Mouse (Mus musculus) megakaryocyte-erythroid progenitor cell, adult 5-6 weeks (primary cell): ENCODE measurements at regions not wholly inside any gene's neighbourhood (a gene's known extent, or its start where the extent isn't known, plus 50 kb on each side); places are given as distances from the start of the nearest gene placed in this dataset.

Experiments used
- ATAC-seq: replicated peaks from 2 replicates; pipeline ENCODE4 v1.8.0; 2016; ENCODE audit warnings: mild to moderate bottlenecking, inconsistent platforms; ENCODE audit not compliant: severe bottlenecking, poor library complexity, low FRiP score, low TSS enrichment

DNA sequence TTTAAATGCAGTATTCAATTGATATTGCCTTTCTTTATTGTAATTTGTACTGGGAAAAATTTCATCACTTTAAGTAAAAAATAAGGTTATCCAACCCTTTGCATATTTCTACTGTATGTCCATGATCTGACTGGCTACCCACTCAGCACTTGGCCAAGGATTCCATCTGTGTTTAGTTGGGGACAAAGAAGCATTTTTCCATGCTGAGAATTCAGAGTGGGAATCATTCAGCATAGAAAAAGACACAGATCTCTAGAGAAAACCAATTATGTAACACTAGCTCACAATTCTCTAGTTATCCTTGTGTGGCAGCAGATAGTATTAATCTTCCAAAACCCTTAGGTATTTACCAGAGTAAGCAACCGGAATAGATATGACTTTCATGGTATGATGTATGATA lies 213.5 kb upstream of the Ctso start:
- ATAC-seq, result no peak

DNA sequence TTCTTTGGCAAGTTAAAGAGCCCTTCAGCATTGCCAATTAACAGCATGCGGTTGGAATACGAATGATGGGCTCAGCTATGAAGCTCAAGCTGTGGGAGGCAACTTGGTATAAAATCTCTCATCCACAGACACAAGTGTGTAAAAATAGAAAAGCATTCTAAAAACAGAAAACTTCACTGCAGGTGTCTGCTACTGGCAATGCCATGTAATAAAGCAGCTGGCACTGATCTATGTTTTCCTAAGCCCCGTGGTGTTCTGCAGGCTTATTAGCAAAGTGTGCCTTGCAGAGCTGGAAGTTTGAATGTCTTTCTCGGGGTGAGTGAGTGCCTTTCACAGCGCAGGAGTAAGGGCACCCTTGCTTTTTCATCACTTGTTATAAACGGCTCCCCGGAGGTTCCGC lies 196.9 kb upstream of the Ctso start:
- no peak for ATAC-seq

DNA sequence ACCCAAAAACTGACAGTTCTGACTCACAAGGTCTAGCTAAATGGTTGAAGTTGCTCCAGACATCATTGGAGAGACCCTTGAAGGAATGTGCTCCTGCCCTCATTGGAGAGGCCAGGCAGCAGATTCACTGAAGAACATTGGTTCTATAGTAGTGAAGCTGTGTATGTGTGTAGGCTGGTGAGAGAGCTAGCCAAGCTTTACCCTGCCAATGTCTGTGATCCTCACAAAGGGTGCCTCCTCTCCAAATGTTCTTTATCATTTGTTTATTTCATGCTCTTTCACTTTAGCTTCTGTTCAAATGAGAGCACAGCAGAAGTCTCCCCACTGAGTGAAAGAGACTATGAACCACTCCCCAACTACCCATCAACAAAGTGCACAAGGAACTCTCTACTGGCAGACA lies 195.6 kb upstream of the Ctso start:
- no peak for ATAC-seq

DNA sequence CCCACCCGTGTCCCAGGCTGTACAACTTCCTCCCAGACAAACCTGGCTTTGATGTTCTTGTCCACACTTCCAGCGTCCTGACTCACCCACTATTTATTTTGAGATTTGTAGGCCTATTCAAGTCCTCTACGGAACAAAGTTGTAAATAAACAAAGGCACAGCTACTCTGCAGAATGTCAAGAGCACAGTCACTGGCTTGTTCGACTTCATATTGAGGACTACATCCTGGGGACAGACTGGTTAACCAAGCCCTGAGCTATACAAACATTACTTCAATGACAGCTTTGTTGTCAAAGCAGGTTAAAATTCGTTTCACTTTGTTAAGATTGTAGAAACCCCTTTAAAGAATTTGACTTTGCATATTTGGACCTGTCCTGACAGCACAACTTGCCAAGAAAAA lies 190.3 kb upstream of the Ctso start:
- ATAC-seq, result no peak

DNA sequence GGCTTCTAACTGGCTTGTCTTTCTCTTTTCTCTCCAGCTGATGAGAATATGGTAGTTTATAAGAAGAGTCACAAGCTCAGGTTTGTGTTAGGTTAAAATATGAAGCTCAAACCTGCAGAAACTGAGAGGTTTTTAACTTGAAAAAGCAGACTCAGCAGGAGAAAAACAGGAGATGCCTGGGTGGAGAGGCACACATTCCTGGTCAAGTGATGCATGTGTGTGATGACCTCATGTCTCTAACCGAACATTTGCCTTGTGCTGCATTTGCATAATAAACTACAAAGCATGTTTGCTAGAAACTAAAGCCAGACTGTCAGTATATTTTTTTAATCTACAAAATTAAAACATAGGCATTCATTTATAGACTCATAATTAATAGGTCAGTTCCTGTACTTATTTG lies 182.2 kb upstream of the Ctso start:
- ATAC-seq, result no peak

DNA sequence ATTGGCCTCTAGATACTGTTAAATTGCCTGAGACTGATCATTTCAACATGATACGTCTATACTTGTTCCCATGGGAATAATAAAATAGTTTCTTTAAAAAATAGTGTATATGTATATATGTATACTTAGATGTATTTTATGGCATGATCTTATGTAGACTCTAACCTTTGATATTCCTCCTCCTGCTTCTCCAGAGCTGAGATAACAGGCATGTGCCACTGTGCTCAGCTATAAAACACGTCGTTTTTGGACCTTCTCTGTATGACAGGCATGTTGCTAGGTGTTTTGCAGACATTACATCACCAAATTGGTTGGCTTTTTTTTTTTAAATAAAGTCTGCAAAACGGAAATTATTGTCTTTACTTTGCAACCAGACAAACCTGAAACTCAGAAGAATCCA lies 179.4 kb upstream of the Ctso start:
- no peak for ATAC-seq

DNA sequence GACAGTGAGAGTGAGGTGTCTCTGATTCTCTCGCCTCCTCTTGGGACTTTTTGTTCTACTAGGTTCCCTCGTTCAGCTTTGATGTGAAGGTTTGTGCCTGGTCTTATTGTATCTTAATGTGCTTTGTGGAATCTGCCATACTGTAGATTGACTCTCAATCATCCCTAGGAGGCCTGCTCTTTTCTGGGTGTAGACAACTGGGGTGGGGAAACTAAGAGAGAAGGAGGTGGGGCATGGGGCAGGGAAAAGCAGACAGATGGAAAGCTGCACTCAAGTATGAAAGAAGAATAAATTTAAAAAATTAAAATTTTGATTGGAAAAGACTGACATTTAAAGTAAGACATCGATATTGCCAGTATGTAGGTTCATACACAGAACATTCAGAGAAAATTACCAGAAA lies 172.0 kb upstream of the Ctso start:
- no peak for ATAC-seq

DNA sequence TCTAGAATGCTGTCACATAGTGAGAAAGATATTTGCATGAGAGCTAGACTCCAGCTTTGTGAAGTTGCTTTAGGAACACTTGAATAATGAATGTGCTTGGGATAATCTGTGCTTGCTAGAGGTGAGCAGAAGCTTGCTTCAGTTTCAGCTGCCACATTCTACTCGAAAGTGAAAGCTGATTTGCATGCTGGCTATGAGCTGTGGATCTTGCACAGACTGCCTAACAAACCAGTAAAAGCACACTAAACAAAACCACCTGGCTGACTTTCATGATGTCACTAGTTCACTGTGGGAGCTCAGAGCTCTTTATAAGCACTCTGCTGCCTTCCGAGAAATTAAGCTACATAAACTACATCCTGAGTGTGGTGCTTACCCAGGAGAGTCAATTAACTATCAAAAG lies 171.5 kb upstream of the Ctso start:
- ATAC-seq, result no peak

DNA sequence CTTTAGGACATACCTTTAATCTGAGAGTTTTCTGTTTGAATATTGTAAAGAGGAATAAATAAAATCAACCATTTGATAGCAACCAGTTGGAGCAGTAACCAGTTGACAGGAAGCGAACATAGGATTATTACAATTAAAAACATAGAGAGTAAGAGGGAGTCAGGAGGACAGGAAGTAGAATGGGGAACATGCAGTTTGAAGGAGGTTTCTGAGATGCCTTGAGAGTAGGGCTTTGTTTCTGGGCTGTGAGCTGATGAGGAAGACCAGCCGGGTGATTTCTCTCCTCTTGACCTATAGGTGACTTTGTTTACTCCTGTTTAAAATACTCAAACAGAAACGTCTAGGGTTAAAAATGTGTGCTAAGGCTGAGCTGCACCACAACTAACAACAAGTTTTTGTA lies 160.6 kb upstream of the Ctso start:
- ATAC-seq, result no peak

DNA sequence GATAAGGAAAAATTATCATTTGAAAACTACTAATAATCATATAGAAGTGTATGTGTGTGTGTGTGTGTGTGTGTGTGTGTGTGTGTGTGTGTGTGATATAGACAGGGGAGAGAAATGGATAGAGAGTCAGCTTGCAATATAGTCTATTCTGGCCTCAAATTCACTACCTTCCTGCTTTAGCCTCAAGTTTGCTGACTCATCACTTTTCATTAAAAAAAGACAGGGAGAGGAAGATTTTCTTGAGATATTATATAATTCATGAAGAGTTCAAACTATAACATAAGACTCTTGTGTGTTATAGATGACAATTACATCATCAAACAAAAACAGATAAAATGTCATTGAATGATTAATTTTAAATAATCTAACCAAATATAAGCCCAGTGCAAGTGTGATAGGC lies 159.4 kb upstream of the Ctso start:
- no peak for ATAC-seq

DNA sequence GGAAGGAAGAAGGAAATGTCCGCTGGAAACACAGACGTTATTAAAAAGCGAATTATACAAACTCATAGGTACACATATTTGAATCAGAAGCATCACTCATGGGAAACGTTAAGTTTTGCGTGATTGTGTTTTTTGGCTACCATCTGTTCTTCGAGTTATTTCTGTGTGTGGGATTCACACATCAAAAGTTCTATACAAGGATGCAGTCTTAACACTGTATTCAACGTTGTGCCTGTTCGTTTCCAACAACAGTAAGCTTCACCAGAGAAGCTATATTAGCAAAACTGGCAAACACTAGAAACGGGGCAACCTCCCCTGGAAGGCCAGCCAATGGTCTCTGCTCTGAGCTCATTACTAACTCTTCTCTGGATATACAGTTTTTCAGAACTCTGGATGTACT lies 150.3 kb upstream of the Ctso start:
- no peak for ATAC-seq

DNA sequence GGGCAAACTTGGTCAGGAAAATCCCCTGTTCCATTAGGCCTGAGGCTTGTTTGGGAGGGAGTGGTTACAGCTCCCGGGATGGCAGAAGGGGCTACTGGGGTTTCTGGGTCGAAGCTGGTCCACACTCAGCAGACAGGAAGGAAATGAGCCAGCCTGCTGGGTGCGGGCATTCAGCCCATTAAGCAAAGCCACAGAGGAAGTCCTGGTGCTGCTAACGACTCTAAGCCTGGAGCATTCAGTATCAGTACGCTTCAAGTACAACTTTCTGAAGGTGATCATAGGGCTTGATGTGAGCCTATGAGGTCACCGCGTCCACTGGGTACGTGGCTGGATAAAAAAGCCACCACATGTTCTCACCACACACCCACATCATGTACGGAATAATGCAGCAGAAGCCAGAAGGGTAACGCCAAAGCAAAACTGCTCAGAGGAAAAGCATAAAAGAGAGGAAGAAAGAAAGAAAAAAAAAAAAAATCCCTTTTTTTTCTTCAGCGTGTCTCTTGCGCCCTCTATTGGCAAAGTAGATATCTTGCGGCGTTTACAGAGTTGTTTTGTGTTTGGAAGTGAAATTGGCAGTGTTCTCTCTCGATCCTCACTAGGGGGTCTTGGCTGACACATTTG lies 149.4 kb upstream of the Ctso start:
- ATAC-seq, result peak; percentile 81

DNA sequence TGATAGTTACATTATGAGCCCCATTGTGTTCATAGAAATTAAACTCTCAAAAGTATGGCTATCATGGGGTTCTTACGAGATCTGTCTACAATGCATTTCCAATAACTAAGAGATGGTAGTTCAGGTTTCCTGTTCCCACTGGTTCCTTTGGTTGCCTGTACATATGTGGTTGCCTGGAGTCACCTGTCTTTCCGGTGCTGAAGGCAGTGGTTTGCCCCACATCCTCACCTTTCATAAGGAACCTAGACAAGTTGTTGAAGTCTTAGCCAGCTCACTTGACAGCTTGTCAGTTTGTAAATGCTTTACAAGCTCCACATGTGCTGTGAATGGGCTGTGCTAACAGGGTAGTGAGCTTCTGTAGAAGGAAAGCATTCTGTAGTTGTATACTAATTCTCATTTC lies 143.5 kb upstream of the Ctso start:
- ATAC-seq, result no peak

DNA sequence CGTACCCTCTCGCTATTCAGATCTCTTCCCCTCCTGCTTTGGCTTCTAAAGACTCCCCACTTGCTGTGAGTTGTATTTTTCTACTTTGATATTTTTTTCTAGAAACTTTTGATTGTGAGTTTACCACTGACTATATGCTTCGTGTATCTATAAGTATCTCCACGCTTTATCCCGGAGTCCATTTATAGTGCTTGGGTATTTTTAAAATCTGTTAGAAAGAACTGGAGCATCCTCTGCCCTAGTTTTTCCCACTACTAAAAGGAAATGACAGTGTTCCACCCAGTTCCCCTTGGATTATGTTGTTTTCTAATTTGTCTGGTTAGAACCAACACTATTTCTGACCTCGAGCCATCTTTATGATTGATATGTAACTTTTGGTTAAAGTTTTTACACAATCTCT lies 142.7 kb upstream of the Ctso start:
- ATAC-seq, result no peak

DNA sequence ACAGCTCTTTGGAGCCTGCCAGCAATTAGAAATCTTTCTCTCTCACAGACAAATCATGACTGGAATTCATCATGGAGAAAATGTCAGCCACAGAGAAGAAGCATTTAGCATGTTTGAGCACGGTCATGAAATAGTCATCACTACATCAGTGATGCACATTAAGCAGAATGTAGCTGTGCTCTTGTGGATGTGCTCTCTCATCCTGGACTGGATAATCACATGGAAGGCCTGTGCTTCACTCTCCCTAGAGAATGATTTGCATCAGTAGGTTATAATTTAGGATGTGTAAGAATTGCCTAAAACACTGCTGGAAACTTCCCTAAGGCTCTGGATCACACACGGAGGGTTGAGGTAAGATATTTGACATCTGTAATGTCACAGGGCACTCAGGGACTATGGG lies 130.3 kb upstream of the Ctso start:
- no peak for ATAC-seq

DNA sequence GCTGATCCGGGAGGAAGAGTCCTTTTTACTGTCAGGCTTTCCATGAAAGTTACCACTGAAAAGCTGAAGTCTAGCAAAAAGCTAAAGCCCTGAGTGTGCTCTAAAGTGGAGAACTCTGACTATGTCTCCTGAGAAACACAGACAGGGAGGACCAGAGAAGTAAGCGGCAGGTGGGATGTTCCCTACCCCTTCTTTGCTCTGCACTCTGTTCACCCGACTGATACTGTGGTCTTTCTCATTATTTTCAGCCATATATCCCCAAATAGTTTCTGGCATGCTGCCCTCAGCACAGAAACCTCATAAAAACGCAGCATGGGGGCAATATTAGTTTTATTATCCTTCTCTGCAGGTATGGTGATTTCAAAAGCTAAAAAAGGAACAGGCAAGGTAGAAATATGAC lies 126.7 kb upstream of the Ctso start:
- ATAC-seq, result no peak

DNA sequence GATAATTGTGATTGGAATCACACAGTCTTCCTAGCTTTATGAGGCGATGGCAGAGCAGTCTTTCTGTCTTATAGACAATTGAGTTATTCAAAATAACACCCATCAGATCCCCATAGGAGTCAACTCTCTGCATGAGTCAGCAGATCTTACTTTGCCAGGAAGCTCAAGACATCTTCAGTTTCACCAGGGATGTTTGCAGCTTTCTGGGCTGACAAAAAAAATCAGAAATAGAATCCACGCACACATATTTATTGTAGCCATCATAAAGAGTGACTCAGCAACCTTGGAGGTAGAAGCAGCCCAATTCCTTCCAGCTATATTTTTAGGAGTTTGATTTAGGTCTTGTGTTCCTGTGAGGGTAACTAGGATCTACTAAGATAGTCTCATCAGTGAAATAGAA lies 122.8 kb upstream of the Ctso start:
- ATAC-seq, result no peak

DNA sequence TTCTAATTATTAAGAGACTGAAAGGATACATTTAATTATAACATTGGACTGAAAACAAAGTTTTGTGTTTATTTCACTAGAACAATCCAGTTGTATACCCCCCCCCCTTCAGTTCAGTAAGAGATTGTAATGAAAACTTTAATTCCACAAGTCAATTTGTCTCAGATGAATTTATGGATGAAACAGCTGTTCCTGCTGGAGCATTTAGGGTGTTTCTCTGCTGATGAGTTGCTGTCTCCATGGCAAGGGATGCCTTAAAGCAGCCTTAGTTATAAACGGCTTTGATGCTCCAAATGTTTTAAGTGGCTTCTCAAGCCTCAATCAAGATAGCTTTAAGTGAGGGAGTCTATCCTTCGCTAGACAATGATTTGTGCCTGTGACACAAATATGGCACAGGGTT lies 112.1 kb upstream of the Ctso start:
- no peak for ATAC-seq

DNA sequence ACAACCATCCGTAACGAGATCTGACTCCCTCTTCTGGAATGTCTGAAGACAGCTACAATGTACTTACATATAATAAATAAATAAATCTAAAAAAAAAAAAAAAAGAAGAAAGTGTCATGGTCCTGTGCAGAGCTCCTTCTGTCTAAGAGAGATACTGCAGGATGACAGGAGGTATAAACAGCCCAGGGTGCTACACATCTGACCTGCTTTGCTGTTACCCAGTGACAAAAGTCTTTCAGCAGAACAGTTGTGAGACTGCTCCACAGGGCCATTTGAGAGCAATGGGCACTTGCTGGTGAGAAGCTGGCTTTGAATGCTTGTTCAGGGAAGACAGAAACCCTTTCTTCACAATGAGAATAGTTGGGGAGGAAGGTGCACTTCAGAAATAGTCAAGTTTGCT lies 102.9 kb upstream of the Ctso start:
- ATAC-seq, result no peak

DNA sequence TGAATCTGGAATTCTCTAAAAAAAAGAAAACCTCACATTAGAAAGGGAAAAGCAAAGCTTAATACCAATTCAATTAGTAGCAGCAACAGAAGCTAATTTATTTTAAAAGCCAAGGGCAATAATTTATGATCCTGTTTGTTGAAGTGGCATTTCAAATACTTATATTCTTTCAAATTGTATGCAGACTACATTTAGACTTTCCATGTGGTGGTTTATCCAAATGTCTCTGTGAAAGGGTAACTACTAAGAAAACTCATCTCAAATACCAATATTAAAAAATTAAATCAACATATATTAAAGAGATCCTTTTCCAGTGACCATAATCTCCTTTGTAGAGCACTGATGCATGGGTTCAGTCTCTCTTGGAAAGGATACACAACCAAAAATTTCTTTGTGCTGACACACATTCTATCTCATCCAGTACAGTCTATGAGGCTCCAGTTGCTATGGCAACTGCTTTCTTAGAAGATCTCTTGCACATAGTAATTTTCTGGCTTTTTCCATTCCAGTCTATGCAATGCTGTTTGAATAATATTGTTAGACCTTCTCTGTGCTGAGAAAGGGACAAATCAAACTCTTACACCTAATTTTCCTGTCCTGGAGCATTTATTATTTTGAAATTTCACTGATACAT lies 102.3 kb upstream of the Ctso start:
- ATAC-seq, result no peak

DNA sequence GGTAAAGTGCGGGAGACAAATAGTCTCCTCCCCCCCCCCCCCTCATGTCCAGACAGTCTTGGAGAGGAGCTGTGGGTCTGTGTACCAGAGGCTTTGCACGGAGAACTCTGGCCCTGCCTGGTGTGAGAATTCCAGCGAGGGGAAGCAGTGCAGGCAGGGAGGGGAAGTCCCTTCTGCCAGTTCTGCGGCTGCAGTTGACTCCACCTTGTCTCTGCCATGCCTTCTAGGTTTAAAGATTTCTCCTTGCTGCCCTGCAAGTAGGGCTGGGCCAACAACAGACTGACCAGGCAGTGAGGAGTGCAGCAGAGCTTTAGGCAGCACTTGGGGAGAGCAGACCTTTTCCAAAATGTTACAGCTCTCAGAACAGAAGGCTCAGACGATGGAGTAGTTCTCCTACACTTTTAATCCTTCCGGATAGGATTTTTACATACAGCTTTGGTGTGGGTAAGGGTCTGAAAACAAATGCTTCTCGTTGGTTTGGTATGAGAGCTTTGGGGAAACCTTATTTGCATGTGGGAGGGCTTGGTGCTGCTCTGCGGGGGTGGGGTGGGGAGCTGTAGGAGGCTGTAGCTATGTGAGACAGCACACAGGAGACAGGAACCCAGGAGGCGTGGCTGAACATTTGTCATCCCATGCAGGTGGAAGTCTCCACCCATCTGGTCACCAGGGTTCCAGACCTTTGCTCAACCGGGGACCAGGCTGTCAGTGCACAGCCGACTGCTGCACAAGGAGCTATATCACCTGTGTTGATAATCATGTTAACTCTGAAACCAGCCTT lies 96.8 kb upstream of the Ctso start:
- no peak for ATAC-seq
